Mouse (Mus musculus) brain, adult 2 months (tissue): Measurements from ENCODE around the gene Trim14.

Experiments used
- DNase-seq: peaks from one replicate; pipeline ENCODE4 v3.0.0; 2011; ENCODE audit warnings: low read depth, low spot score

Trim14 gene

DNA sequence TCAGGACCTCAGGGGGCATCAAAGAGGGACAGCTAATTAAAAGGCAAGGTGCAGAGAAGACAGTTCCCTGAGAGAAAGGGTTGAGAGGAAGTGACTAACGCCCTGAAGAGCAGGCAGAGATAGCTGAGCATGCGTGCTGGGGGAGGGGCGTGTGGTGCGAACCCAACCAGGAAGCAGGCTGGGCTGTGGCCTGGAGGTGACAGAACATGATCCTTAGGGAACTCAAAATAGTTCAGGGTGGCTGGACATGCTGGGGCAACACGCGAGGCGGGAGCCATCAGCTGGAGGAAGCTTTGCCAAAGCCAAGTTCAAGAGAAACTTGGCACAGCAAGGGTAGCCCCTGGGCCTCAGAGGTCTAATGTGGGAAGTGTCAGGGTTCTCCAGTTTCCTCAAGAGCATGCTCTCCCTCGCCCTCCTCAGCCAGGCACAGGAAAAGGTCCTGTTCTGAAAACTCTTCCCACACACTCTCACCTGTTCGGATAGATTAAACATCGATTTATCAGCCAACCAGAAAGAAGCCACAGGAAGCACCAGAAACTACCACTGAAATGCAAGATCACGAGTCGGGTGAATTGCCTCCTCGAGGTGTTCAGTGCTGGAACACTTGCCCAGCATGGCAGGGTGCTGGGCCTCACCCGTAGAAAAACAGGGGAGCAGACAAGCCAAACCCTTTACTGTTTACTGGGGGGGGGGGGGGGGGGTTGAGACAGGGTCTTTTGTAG, 50.1 kb downstream of the Trim14 start:
- DNase-seq, result peak; percentile 16

DNA sequence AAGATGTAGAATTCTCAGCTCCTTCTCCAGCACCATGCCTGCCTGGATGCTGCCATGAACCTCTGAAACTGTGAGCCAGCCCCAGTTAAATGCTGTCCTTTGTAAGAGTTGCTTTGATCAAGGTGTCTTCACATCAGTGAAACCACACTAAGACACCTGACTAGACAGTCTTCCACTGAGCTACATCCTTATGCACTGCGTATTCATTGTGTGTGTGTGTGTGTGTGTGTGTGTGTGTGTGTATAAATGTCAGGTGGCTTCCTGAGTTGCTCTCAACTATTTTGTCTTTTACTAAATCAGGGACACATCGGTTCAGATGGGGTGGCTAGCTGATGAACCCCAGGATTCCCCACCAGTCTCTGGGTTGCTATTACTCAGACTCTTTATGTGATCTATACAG, 56.9 kb downstream of the Trim14 start:
- no peak for DNase-seq

DNA sequence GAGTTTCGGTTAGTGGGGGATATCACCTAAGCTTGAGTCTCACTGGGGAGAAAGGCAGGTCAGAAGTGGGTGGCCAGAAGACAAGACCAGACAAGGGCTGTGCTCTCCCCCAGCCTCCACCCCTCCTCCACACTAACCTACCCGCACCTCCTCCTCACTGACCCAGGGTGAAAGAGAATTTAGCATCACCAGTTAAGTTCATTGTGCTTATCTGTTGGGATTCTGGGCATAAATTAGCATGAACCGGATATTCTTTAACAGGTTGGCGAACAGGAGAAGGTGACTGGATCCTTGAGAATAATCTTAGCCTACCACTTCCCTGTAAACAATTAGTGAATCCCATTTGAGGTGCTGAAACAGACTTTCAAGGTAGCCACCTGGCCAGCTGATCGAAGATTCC, 60.8 kb downstream of the Trim14 start:
- DNase-seq, result no peak

DNA sequence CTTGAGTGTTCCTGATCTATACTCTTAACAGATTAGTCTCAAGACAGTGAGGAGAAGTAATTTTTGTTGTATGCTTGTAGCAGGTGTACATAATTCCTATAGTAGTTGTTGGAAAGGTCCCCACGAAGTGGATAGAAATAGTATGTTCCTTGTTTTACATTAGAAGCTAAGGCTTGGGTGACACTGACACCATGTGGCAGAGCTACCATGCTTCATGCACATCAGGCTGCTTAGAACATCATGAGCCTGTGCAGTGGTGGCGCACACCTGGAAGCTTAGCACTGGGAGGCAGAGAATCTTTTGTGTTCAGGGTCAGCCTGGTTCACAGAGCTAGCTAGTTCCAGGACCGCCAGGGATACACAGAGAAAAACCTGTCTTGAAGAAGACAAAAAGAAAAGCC, 70.2 kb downstream of the Trim14 start:
- peak; percentile 42 for DNase-seq

DNA sequence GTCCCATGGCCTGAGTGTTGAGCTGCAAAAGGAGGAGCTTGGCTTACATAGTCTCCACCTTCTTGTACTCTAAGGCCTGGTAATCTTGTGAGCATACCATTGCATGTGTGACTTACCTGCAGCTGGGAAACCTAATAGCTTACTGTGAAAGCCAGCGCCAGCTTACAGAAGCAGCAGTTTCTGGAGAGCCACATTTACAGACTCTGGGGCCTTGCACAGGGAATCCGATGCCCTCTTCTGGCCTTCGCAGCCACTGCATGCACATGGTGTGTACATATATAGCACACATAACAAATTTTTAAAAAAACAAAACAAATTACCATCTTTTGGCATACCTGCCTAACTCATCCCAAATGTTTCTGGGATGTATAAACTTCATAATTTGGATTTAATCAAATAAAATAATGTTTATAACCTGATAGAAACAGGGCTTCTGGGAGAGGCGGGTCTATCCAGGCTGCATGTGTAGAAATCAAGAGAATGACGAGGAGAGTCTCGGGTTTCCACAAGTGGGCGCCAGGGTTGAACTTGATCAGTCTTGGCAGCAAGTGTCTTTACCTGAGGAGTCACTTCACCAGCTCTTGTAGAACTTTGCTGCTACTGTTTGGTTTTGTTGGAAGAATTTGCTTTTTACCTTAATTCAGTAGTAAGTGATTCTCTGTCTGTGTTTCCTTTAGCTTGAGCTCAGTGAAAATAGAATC, 72.7 kb downstream of the Trim14 start:
- peak; percentile 44 for DNase-seq

DNA sequence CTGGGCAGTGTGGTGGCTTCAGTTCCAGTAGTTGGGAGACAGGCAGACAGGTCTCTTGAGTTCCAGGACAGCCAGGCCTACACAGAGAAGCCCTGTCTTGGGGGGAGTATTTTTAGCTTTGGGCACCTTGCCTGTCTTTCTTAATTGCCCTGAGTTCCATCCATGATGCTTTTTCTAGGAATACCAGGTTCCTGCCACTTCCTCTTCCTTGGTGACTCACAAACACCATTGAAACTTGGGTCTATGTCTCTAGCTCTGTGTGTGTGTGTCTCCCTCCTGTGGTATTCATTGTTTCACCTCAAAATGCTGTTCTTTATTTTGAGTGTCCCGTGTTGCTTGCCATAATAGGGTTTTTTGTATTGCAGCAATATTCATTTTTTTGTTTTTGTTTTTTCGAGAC, 77.5 kb downstream of the Trim14 start:
- DNase-seq, result peak; percentile 30

DNA sequence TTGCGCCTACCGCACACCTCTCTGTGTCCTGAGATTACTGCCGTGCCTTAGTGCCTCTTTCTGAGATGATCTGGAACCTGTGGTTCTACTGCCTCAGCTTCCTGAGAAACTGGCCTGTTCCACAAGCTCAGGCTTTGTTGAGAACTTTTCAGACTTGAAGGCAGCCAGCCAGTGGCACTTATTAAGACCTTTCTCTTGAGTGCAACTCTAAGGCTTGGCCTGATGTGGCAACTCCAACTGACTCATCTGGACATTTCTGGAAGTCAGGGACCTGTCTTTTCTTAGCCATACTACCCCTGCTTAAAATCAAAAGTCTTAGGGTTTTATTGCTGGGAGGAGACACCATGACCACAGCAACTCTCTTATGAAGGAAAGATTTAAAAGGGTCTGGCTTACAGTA, 78.8 kb downstream of the Trim14 start:
- DNase-seq, result no peak

DNA sequence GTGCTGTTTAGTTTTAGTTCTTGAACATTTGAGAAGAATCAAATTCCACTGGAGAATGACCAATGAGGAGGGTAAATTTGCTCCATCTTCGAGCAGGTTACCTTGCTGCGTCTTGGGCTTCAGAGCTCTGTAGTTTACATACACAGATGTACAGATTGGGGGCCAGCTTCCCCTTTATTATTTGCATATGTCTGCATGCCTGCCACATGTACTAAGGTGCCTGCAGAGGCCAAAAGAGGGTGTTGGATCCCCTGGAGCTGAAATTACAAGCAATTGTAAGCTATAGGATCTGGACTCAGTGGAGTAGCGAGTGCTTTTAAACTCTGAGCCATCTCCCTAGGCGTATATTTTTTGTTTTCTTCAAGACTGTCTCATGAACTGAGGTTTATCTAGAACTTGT, 79.2 kb downstream of the Trim14 start:
- DNase-seq, result no peak

DNA sequence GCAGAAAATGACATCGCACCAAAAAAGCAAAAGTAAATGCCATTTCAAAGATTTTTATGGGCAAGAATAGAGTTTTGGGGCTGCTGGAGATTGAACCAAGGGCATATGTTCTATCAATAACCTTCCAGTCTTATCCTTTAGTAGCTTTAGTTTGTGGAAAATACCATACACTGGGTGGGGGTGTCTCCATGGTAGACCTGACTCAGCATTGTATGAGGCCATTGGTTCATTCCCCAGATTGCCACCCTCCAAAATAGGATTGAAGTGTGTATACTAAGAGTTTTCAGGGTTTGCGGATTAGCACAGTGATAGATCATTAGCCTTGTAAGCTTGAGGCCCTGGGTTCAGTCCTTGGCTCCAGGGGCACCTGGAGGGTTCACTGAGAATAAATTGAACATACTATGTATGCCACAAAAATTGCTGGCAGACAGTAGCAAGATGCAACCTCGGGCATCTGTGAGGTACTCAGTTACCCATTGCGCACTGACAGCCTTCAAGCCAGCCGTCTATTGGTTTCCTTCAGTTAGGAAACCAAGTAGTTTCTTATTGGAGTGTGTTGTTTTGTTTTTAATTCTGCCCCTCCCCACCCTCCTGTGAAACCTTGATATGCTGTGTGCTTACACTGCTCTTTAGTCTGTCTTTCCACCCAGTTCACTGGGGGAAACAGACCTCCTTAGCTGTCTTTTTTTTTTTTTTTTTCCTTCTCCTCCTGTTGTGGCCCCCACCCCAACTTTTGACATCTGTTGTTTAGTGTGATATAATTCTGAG, 81.7 kb downstream of the Trim14 start:
- DNase-seq, result no peak

DNA sequence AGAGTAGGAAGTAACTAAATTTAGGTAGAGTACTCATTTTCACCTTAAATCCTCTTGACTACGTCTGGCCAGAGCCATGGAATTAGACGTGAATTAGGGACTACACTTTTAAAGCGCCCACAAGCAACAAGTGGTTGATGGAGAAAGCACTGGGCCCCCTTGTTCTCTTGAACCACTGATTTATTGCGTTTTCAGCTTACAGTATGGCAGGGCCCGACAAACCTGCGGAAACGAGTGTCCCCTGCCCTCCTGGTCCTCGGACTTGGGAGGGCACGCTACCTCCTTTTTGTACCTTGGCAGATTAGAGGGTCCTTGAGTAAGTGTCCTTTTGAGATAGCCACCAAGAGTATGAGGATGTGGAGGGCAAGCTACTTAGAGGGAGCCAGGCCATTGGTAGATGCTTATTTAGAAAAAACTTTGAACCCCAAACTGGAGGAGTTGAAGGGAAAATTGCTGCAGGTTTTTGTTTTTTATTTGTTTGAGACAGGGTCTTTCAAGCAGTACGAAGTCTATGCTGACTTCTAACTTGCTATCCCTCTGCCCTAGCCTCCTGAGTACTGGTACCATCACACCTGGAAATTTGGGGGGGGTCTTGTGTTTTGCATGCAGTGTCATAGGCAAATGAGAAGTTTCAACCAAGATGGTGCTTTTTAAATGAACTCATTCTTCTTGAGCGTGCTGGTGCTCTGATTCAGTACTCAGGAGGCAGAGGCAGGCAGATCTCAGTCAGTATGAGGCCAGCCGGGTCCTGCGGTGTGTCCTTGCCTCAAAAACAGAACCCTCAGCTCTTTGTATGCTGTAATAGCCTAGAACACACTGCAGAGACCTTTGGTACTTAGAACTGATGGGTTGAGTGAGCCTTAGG, 82.9 kb downstream of the Trim14 start:
- DNase-seq, result no peak

DNA sequence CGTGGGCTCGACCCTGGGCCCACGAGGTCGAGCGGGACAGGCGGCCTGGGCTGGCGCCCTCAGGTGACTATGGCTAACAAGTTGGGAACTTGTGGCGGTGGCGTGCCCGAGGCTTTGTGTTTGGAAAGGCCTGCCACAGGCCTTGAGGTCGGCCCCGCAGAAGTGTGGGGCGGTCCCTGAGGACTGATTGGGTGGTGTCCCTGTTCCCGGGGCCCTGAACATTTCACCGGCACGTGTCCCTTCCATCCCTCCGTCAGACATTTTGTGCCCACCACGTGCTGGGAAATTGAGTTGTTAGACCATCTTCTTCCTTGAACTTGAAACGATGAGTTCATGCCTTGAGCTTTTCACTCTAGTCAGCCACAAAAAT, 83.5 kb downstream of the Trim14 start:
- peak; percentile 61 for DNase-seq

DNA sequence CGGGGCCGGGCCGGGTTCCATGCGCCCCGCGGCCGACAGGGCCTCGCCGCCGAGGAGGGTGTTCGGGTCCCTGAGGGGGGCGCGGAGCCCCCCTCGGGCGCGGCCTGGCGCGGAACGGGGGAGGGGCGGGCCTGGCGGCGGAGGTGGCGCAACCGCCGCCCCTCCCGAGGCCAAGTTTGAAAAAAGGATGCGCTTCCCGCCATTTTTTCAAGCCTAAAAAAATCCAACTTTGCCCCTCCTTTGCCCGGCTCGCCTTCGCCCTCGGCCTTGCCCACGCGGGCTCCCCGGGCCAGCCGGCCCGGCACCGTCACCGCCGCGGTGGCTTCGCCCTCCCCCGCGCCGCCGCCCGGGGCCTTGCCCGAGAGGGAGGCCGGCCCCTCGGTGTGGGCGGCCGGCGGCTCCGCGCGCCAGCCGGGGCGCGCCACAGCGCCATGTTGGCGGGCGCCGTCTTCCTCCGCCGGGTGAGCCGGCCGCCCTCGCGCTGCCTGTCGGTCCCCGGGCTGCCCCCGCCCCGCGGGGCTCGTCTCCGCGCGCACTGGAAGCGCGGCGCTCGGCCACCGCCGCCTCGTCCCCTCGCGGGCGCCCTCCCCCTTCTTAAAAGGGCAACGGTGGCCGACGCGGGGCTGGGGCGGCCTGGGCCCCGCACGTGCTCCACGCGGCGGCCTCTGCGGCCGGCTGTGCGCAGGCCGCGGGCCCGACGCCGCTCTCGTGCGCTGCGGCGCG, 84.0 kb downstream of the Trim14 start:
- DNase-seq, result peak; percentile 88

DNA sequence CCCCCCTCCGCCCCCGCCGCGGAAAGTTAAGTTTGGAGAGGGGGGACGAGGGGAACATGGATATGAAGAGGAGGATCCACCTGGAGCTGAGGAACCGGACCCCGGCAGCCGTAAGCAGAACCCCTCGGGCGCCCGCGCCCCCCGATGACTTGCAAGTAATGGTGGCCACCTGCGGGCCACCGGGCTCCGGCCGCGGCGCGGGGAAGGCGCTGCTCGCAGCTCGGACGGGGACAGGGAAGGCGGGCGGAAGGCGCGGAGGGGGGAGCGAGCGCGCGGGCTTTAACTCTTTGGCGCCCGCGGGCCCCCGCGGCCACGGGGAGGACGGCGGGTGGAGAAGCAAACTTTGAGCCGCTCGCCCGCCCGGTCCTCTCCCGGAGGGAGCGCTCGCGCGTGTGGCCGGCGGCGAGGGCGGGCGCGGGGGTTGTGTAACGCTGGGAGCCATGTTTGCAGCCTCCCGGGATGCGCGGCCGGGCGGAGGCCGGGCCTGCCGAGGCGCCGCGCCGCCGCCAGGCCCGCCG, 84.6 kb downstream of the Trim14 start:
- DNase-seq, result peak; percentile 75

DNA sequence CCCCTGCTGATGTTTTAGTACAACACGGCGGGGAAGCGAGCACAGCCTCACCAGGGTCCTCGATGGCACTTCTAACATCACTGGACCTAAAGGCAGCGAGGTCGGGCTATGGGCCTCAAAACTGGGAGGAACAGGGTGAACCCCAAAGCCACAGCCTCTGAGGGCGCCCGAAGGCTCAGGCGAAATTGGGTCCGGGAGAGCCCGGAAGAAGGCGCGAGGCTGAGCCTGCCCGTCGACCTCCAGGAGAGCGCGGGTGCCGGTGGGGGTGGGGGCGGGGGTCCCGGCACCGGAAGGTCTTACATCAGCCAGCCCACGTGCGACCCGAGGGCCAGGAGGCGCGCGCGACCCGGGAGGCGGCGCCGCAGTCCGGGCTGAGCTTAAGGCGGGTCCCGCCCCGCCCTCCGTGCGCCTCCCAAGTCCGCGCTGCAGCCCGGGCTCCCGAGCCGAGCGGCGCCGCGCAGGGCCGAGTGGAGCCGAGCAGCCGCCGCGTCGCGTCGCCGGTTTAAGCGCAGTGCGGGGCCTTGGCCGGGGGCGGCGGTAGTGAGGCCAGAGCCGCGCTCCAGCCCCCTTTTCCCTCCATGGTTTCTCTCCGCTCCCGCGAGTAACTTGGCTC, 85.3 kb downstream of the Trim14 start, which contains the start of gene Anp32b:
Gene Anp32b (plus strand): TSS at position 384 of the 613 bp plus-strand sequence.
- DNase-seq, result peak; percentile 96

DNA sequence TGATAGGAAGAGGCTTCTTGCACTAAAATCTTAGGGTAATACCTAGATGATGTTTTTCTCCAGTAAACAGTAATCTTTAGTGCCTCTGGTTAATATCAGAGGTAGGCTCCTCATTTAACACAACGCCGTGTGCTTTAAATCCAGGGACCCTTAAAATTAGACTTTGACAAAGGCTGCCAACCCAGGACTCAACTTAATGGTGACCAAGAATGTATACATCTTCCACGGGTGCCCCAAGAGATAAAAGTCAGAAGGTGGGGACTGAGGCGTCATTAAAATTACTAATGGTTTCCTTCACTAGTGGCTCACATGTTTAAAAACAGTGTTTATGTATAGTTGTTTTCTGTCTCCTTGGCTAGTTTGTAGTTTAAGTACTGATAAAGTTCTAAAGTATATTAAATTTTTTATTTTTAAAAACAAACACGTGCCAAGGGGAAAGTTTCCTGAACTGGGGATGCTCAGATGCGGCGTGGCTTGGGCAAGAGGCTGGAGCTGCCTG, 85.9 kb downstream of the Trim14 start:
- no peak for DNase-seq

DNA sequence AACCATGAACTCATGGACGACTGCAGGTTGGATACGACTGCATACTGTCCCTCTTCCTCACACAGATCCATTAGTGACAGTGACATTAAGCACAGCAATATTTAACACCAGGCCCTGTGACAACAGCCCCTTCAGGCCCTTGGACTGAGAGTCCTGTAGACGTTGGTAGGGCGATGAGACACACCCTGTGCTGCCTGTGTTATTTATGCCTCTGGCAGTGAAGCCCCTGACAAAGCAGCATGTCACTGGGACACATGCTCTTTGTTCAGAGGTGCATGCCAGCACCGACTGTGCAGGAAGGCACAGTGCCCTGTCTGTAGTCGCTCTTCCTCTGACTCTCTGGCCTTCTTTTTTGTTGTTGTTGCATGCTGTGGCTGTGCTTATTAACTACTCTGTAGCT, 87.1 kb downstream of the Trim14 start:
- peak; percentile 82 for DNase-seq

DNA sequence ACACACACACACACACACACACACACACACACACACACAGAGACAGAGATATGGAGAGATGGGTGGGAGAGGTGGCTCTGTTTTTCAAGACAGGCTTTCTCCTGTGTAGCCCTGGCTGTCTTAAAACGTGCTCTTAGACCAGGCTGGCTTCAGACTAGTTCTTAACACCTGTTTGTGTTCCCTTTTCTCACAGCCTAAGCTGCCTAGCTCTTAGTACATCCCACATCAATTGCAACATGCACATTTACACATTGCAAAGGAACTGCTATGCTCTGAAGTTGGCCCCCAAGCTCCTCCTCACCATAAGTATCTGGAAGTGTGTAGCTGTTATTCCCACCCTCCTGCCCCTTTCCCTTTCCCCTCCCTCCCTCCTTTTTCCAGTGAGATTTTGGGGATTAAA, 88.5 kb downstream of the Trim14 start:
- DNase-seq, result no peak

DNA sequence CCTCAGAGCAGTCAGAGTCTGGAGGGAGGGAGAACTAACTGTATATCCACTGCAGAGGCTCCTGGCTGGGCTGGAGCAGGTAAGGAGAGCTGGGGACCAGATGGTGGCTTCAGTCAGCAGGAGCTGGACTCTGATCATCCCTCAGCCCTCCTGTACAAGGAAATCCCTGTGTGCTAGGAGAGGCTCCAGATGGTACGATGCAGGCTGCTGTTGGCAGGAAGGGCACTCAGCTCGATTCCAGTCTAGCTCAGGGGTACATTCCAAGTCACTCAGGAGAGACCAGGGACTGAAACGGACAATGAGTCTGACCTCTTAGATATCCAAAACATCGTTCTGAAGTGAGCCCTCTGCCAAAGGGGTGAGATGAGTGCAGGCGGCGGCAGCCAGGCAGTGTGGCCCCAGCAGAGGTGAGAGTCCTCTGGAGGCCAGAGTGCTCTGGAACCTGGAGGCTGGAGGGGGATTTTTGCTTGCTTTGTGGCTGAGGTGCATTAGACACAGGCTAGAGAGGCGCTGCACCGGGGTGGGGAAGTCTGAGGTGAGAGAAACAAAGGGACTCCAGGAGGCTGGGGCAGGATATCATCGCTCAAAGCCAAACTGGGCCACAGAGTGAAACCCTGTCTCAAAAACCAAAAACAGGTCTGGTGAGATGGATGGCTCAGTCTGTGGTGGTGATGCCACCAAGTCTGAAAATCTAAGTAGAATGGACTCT, 90.5 kb downstream of the Trim14 start:
- DNase-seq, result peak; percentile 94
